Mouse (Mus musculus) neural tube, embryonic 13.5 days (tissue): ENCODE data around the gene Enpep. TPM values are rescaled to one million over a fixed set of nuclear protein-coding genes. Genes with fewer than 3 reads are reported as not detected.
A peak's percentile ranks its signal among the peaks of the same experiment; 100 is the strongest.

ENCODE experiments used
- ATAC-seq: fragments of 200-750 bp; cut with Nextera tagmentation; 2 replicates; pipeline ENCODE4 v1.8.0; 2017; ENCODE audit warnings: low read depth, mild to moderate bottlenecking, moderate TSS enrichment, moderate library complexity
- H3K27ac ChIP-seq: fragments of 300-500 bp; sonication (generic); replicated peaks from 2 replicates; pipeline ENCODE4 v1.5.1; 2015; ENCODE audit warnings: moderate library complexity, mild to moderate bottlenecking, inconsistent platforms
- H3K27me3 ChIP-seq: fragments of 300-500 bp; sonication (generic); 2 replicates; pipeline ENCODE4 v1.6.1; 2015; ENCODE audit warnings: mild to moderate bottlenecking, inconsistent platforms
- H3K36me3 ChIP-seq: fragments of 300-500 bp; sonication (generic); 2 replicates; pipeline ENCODE4 v1.6.1; 2015; ENCODE audit warnings: mild to moderate bottlenecking, inconsistent platforms
- H3K4me1 ChIP-seq: fragments of 300-500 bp; sonication (generic); replicated peaks from 2 replicates; pipeline ENCODE4 v1.6.1; 2015; ENCODE audit warnings: inconsistent platforms
- H3K4me2 ChIP-seq: fragments of 300-500 bp; sonication (generic); 2 replicates; pipeline ENCODE4 v1.6.1; 2015; ENCODE audit warnings: inconsistent platforms, mild to moderate bottlenecking, moderate library complexity
- H3K4me3 ChIP-seq: fragments of 300-500 bp; sonication (generic); 2 replicates; pipeline ENCODE4 v1.5.1; 2015; ENCODE audit warnings: mild to moderate bottlenecking, inconsistent platforms
- H3K9ac ChIP-seq: fragments of 300-500 bp; sonication (generic); 2 replicates; pipeline ENCODE4 v1.6.1; 2015; ENCODE audit warnings: moderate library complexity, mild to moderate bottlenecking, inconsistent platforms
- H3K9me3 ChIP-seq: fragments of 300-500 bp; sonication (generic); 2 replicates; pipeline ENCODE4 v1.6.1; 2016; ENCODE audit warnings: inconsistent platforms
- WGBS: fragments of 180-500 bp; shearing (Covaris S2); methylation state at CpG from one replicate; pipeline ENCODE4 v1.1.7; 2015; 5-methylcytosine and 5-hydroxymethylcytosine counted together
- polyA plus RNA-seq: library from polyadenylated mRNA; unstranded; fragments of >200 nt; fragmentation: Nextera tagmentation; extraction: Ambion mirVana; gene quantifications from 2 replicates; pipeline ENCODE4 v1.2.1, GENCODE M21; 2015

Gene Enpep
- polyA plus RNA-seq, 1 experiment from 2014 or later = 2.1 TPM

GRCm38 (mm10) chr3:129270044-129270443, 62.5 kb downstream of the Enpep start:
- H3K4me1 ChIP-seq = no peaks in the 10 kb centered on the region
- H3K4me3 ChIP-seq = no peak overlapping the region
- no peaks in the 10 kb centered on the region for H3K27me3 ChIP-seq
- no peak overlapping the region for H3K9ac ChIP-seq
- 0 out of 2 replicates have a peak overlapping the region, but pooled peaks have one; percentile 14 for H3K4me2 ChIP-seq
- H3K9me3 ChIP-seq = no peaks in the 10 kb centered on the region
- H3K27ac ChIP-seq = no peak overlapping the region
- no peaks in the 10 kb centered on the region for H3K36me3 ChIP-seq
- no peak for ATAC-seq
- 60% methylated on average over 13 of the region's 13 CpGs for WGBS

- H3K27me3 ChIP-seq = no peaks in the 10 kb centered on the region
- H3K4me3 ChIP-seq = no peak overlapping the region
- ATAC-seq = no peak
- H3K4me2 ChIP-seq = no peak overlapping the region
- no peak overlapping the region for H3K9ac ChIP-seq
- 86% methylated on average over 12 of the region's 12 CpGs for WGBS
- H3K9me3 ChIP-seq = no peaks in the 10 kb centered on the region
- H3K4me1 ChIP-seq = no peaks in the 10 kb centered on the region
- H3K27ac ChIP-seq = no peak overlapping the region
- no peaks in the 10 kb centered on the region for H3K36me3 ChIP-seq
Observed at GRCm38 (mm10) chr3:129268886-129269683, 63.4 kb downstream of the Enpep start.

- Histone ChIP-seq H3K36me3 (no peaks in the 10 kb centered on the region), H3K4me3 (no peak overlapping the region), H3K9ac (no peak overlapping the region), H3K9me3 (peaks cover 3% of the 10 kb centered on the region; the same call in 1 of the 2 replicates), H3K4me1 (no peaks in the 10 kb centered on the region), H3K27me3 (no peaks in the 10 kb centered on the region), H3K4me2 (no peak overlapping the region), H3K27ac (no peak overlapping the region)
- WGBS = 85% methylated on average over 5 of the region's 5 CpGs
- no peak for ATAC-seq
Observed at GRCm38 (mm10) chr3:129258497-129258896, 74.0 kb downstream of the Enpep start.

GRCm38 (mm10) chr3:129256766-129257165, 75.8 kb downstream of the Enpep start:
- Histone ChIP-seq H3K9me3 (peaks cover 3% of the 10 kb centered on the region; the same call in 1 of the 2 replicates), H3K4me1 (no peaks in the 10 kb centered on the region), H3K4me3 (peak overlapping the region; percentile 31), H3K9ac (no peak overlapping the region), H3K27ac (no peak overlapping the region), H3K36me3 (no peaks in the 10 kb centered on the region), H3K27me3 (no peaks in the 10 kb centered on the region), H3K4me2 (peak overlapping the region; percentile 45)
- ATAC-seq = no peak
- WGBS = 65% methylated on average over 8 of the region's 8 CpGs

GRCm38 (mm10) chr3:129256283-129256682, 76.2 kb downstream of the Enpep start:
- H3K27me3 ChIP-seq = no peaks in the 10 kb centered on the region
- WGBS = 59% methylated on average over 19 of the region's 19 CpGs
- H3K27ac ChIP-seq = no peak overlapping the region
- peak overlapping the region; percentile 45 for H3K4me2 ChIP-seq
- H3K4me3 ChIP-seq = peak overlapping the region; percentile 31
- H3K36me3 ChIP-seq = no peaks in the 10 kb centered on the region
- H3K4me1 ChIP-seq = no peaks in the 10 kb centered on the region
- ATAC-seq = no peak
- no peaks in the 10 kb centered on the region for H3K9me3 ChIP-seq
- H3K9ac ChIP-seq = no peak overlapping the region

GRCm38 (mm10) chr3:129254246-129254645, 78.3 kb downstream of the Enpep start:
- ATAC-seq = no peak
- no peaks in the 10 kb centered on the region for H3K4me1 ChIP-seq
- H3K9ac ChIP-seq = no peak overlapping the region
- no peaks in the 10 kb centered on the region for H3K9me3 ChIP-seq
- 60% methylated on average over 10 of the region's 10 CpGs for WGBS
- no peak overlapping the region for H3K4me2 ChIP-seq
- H3K4me3 ChIP-seq = no peak overlapping the region
- H3K36me3 ChIP-seq = no peaks in the 10 kb centered on the region
- H3K27ac ChIP-seq = no peak overlapping the region
- H3K27me3 ChIP-seq = no peaks in the 10 kb centered on the region

- 86% methylated on average over 9 of the region's 9 CpGs for WGBS
- Histone ChIP-seq H3K4me1 (no peaks in the 10 kb centered on the region), H3K4me3 (no peak overlapping the region), H3K4me2 (no peak overlapping the region), H3K27me3 (no peaks in the 10 kb centered on the region), H3K36me3 (no peaks in the 10 kb centered on the region), H3K9me3 (no peaks in the 10 kb centered on the region), H3K27ac (no peak overlapping the region), H3K9ac (no peak overlapping the region)
- ATAC-seq = no peak
Observed at GRCm38 (mm10) chr3:129250997-129251396, 81.5 kb downstream of the Enpep start.

- Histone ChIP-seq H3K4me2 (no peak overlapping the region), H3K27ac (no peak overlapping the region), H3K9me3 (no peaks in the 10 kb centered on the region), H3K9ac (no peak overlapping the region), H3K4me3 (no peak overlapping the region), H3K27me3 (no peaks in the 10 kb centered on the region; the same call in 1 of the 2 replicates), H3K4me1 (no peaks in the 10 kb centered on the region), H3K36me3 (no peaks in the 10 kb centered on the region)
- no peak for ATAC-seq
- 35% methylated on average over 13 of the region's 13 CpGs for WGBS
Observed at GRCm38 (mm10) chr3:129238664-129239258, 93.8 kb downstream of the Enpep start.

GRCm38 (mm10) chr3:129238010-129238409, 94.5 kb downstream of the Enpep start:
- 86% methylated on average over 1 of the region's 1 CpGs for WGBS
- Histone ChIP-seq H3K27ac (no peak overlapping the region), H3K4me2 (no peak overlapping the region), H3K9ac (no peak overlapping the region), H3K9me3 (no peaks in the 10 kb centered on the region), H3K4me1 (no peaks in the 10 kb centered on the region), H3K27me3 (no peaks in the 10 kb centered on the region; the same call in 1 of the 2 replicates), H3K36me3 (no peaks in the 10 kb centered on the region), H3K4me3 (no peak overlapping the region)
- no peak for ATAC-seq

GRCm38 (mm10) chr3:129227331-129227730, 105.2 kb downstream of the Enpep start:
- WGBS = 1% methylated on average over 5 of the region's 5 CpGs
- H3K9me3 ChIP-seq = no peaks in the 10 kb centered on the region
- no peak for ATAC-seq
- peaks cover 76% of the 10 kb centered on the region for H3K27me3 ChIP-seq
- peaks cover 3% of the 10 kb centered on the region; the same call in 1 of the 2 replicates for H3K4me1 ChIP-seq
- H3K4me2 ChIP-seq = no peak overlapping the region
- no peaks in the 10 kb centered on the region for H3K36me3 ChIP-seq
- no peak overlapping the region for H3K4me3 ChIP-seq
- H3K27ac ChIP-seq = no peak overlapping the region
- H3K9ac ChIP-seq = no peak overlapping the region

- 3% methylated on average over 6 of the region's 6 CpGs for WGBS
- no peak overlapping the region for H3K27ac ChIP-seq
- H3K9ac ChIP-seq = no peak overlapping the region
- peaks cover 3% of the 10 kb centered on the region; the same call in 1 of the 2 replicates for H3K4me1 ChIP-seq
- no peaks in the 10 kb centered on the region for H3K36me3 ChIP-seq
- no peak overlapping the region for H3K4me3 ChIP-seq
- peaks cover 77% of the 10 kb centered on the region for H3K27me3 ChIP-seq
- no peak for ATAC-seq
- no peak overlapping the region for H3K4me2 ChIP-seq
- no peaks in the 10 kb centered on the region for H3K9me3 ChIP-seq
Observed at GRCm38 (mm10) chr3:129226681-129227080, 105.8 kb downstream of the Enpep start.

- Histone ChIP-seq H3K9me3 (no peaks in the 10 kb centered on the region), H3K4me3 (no peak overlapping the region), H3K27ac (no peak overlapping the region), H3K9ac (no peak overlapping the region), H3K4me1 (peaks cover 3% of the 10 kb centered on the region; the same call in 1 of the 2 replicates), H3K4me2 (no peak overlapping the region), H3K27me3 (peaks cover 86% of the 10 kb centered on the region), H3K36me3 (no peaks in the 10 kb centered on the region)
- no peak for ATAC-seq
- under 1% methylated on average over 13 of the region's 13 CpGs for WGBS
Observed at GRCm38 (mm10) chr3:129225577-129226289, 106.8 kb downstream of the Enpep start.
